ENCODE assay signal across 13 mouse cellular contexts in genomic region chr1:171419291-171419882, GRCm38 (mm10). TPM values are rescaled to one million over a fixed set of nuclear protein-coding genes. Genes with fewer than 3 reads are reported as not detected.
A peak's percentile ranks its signal among the peaks of the same experiment; 100 is the strongest.
DNase-seq lines count a peak whose midpoint lies in the region; ATAC-seq and TF ChIP-seq lines count a peak whose summit lies in the region.
"Had no signal": no experiment of that assay in that cellular context is flagged by ENCODE, and none has a peak within 500 bp of the region (broad histone marks: within the 10 kb centered on the region; RNA-seq: fewer than 3 reads in every experiment).

No protein-coding gene starts in this region.

- no peak overlapping the region for H3K4me2 ChIP-seq in lung, embryonic 15.5 days
- H3K4me2 ChIP-seq in forebrain, embryonic 15.5 days (replicated peaks) = no peak overlapping the region
- no peak overlapping the region for H3K4me2 ChIP-seq in midbrain, embryonic 13.5 days (replicated peaks)
- H3K4me2 ChIP-seq in stomach, postnatal 0 days (replicated peaks; ENCODE audit: low read depth) = no peak overlapping the region
- H3K4me2 ChIP-seq: heart, embryonic 13.5 days had no signal

- no peak for TF ChIP-seq CTCF in stomach, postnatal 0 days (IDR thresholded peaks at IDR 0.05; ENCODE audit: low read depth)

- no peaks in the 10 kb centered on the region for H3K9me3 ChIP-seq in lung, embryonic 15.5 days
- H3K9me3 ChIP-seq in forebrain, embryonic 15.5 days = no peaks in the 10 kb centered on the region
- no peaks in the 10 kb centered on the region for H3K9me3 ChIP-seq in midbrain, embryonic 13.5 days
- H3K9me3 ChIP-seq in stomach, postnatal 0 days (ENCODE audit: control insufficient read depth, low read length) = no peaks in the 10 kb centered on the region
- H3K9me3 ChIP-seq: heart, embryonic 13.5 days had no signal

- peak overlapping the region; percentile 77 for H3K27ac ChIP-seq in lung, embryonic 15.5 days
- no peak overlapping the region for H3K27ac ChIP-seq in forebrain, embryonic 15.5 days (replicated peaks)
- peak overlapping the region; percentile 63 for H3K27ac ChIP-seq in midbrain, embryonic 13.5 days
- no peak overlapping the region for H3K27ac ChIP-seq in stomach, postnatal 0 days (replicated peaks)
- H3K27ac ChIP-seq: heart, embryonic 13.5 days; macrophage had no signal

- H3K9ac ChIP-seq in lung, embryonic 15.5 days = no peak overlapping the region
- H3K9ac ChIP-seq in forebrain, embryonic 15.5 days (replicated peaks) = no peak overlapping the region
- H3K9ac ChIP-seq in midbrain, embryonic 13.5 days (replicated peaks) = no peak overlapping the region
- no peak overlapping the region for H3K9ac ChIP-seq in stomach, postnatal 0 days (ENCODE audit: low read length)
- H3K9ac ChIP-seq: heart, embryonic 13.5 days had no signal

- peaks cover 49% of the 10 kb centered on the region for H3K36me3 ChIP-seq in lung, embryonic 15.5 days
- H3K36me3 ChIP-seq in forebrain, embryonic 15.5 days = peaks cover 52% of the 10 kb centered on the region
- peaks cover 69% of the 10 kb centered on the region for H3K36me3 ChIP-seq in midbrain, embryonic 13.5 days
- H3K36me3 ChIP-seq in stomach, postnatal 0 days (ENCODE audit: control insufficient read depth, insufficient read depth, low read length) = peaks cover 15% of the 10 kb centered on the region

- H3K4me1 ChIP-seq in lung, embryonic 15.5 days = peaks cover 15% of the 10 kb centered on the region
- H3K4me1 ChIP-seq in forebrain, embryonic 15.5 days = peaks cover 2% of the 10 kb centered on the region
- peaks cover 22% of the 10 kb centered on the region for H3K4me1 ChIP-seq in midbrain, embryonic 13.5 days (replicated peaks)
- H3K4me1 ChIP-seq in stomach, postnatal 0 days (replicated peaks; ENCODE audit: control insufficient read depth, insufficient read depth) = no peaks in the 10 kb centered on the region

- no peaks in the 10 kb centered on the region for H3K27me3 ChIP-seq in lung, embryonic 15.5 days
- no peaks in the 10 kb centered on the region for H3K27me3 ChIP-seq in forebrain, embryonic 15.5 days
- H3K27me3 ChIP-seq in midbrain, embryonic 13.5 days = no peaks in the 10 kb centered on the region
- no peaks in the 10 kb centered on the region for H3K27me3 ChIP-seq in stomach, postnatal 0 days (ENCODE audit: control insufficient read depth, insufficient read depth, low read length)
- H3K27me3 ChIP-seq: heart, embryonic 13.5 days had no signal

- peak; percentile 45; the same call in 1 of the 2 replicates for ATAC-seq in lung, embryonic 15.5 days (ENCODE audit: borderline replicate concordance, extremely low read depth, low FRiP score, low TSS enrichment)
- ATAC-seq in forebrain, embryonic 15.5 days (replicated peaks) = 0 out of 2 replicates have a peak, but pooled peaks have one; percentile 36
- ATAC-seq in midbrain, embryonic 13.5 days = peak; percentile 77
- peak; percentile 25; the same call in 1 of the 2 replicates for ATAC-seq in stomach, postnatal 0 days (ENCODE audit: low FRiP score, low TSS enrichment)
- ATAC-seq: CD4-positive, CD25-positive, alpha-beta regulatory T cell, adult 4 months had no signal

- H3K4me3 ChIP-seq in lung, embryonic 15.5 days = no peak overlapping the region
- H3K4me3 ChIP-seq in forebrain, embryonic 15.5 days = no peak overlapping the region
- no peak overlapping the region for H3K4me3 ChIP-seq in midbrain, embryonic 13.5 days (replicated peaks)
- no peak overlapping the region for H3K4me3 ChIP-seq in stomach, postnatal 0 days (ENCODE audit: low read depth, low read length)
- H3K4me3 ChIP-seq: heart, embryonic 13.5 days had no signal

- DNase-seq in lung, postnatal 10 days = no peak
- no peak for DNase-seq in stomach, postnatal 0 days (ENCODE audit: low spot score)
- DNase-seq in yolk sac, embryonic 10.5 days (ENCODE audit: low spot score) = no peak
- no peak for DNase-seq in urinary bladder, adult 18-20 months (ENCODE audit: low spot score in 2 of 2)
- DNase-seq: adrenal gland, postnatal 25 days; cerebellum, adult 11 months; thymus, adult 18-20 months had no signal

- WGBS in lung, embryonic 15.5 days = 52% methylated on average over 12 of the region's 12 CpGs
- WGBS in forebrain, embryonic 15.5 days = 56% methylated on average over 12 of the region's 12 CpGs
- 43% methylated on average over 12 of the region's 12 CpGs for WGBS in midbrain, embryonic 13.5 days
- 49% methylated on average over 12 of the region's 12 CpGs for WGBS in stomach, postnatal 0 days

- no peak for TF ChIP-seq EP300 in stomach, postnatal 0 days (optimal IDR thresholded peaks at IDR 0.05)

RNA-seq across cellular contexts. Expression of gene Tstd1, which starts 0.7 kb away (rescaled TPM):
- polyA plus RNA-seq in lung, embryonic 15.5 days (2015; fragmentation: Nextera tagmentation; extraction: Ambion mirVana) = 6.4 and 7.5 TPM in 2 replicates
- polyA plus RNA-seq in forebrain, embryonic 15.5 days (2015; fragmentation: Nextera tagmentation; extraction: Ambion mirVana) = 12.3 and 13.0 TPM in 2 replicates
- polyA plus RNA-seq in midbrain, embryonic 13.5 days (2015; fragmentation: Nextera tagmentation; extraction: Ambion mirVana) = 11.7 and 13.3 TPM in 2 replicates
- polyA plus RNA-seq in stomach, postnatal 0 days (2015; fragmentation: Nextera tagmentation; extraction: Ambion mirVana) = 3.7 and 3.8 TPM in 2 replicates
- polyA plus RNA-seq: macrophage had no signal

RNA-seq across cellular contexts. Expression of gene Usf1, which starts 8.3 kb away (rescaled TPM):
- 72.9 and 85.7 TPM in 2 replicates for polyA plus RNA-seq in lung, embryonic 15.5 days (2015; fragmentation: Nextera tagmentation; extraction: Ambion mirVana)
- 229 and 235 TPM in 2 replicates for polyA plus RNA-seq in forebrain, embryonic 15.5 days (2015; fragmentation: Nextera tagmentation; extraction: Ambion mirVana)
- polyA plus RNA-seq in midbrain, embryonic 13.5 days (2015; fragmentation: Nextera tagmentation; extraction: Ambion mirVana) = 237 and 239 TPM in 2 replicates
- polyA plus RNA-seq in stomach, postnatal 0 days (2015; fragmentation: Nextera tagmentation; extraction: Ambion mirVana) = 39.1 and 41.6 TPM in 2 replicates

RNA-seq across cellular contexts. Expression of gene F11r, which starts 17.9 kb away (rescaled TPM):
- polyA plus RNA-seq in lung, embryonic 15.5 days (2015; fragmentation: Nextera tagmentation; extraction: Ambion mirVana) = 102 and 115 TPM in 2 replicates
- 9.6 and 10.1 TPM in 2 replicates for polyA plus RNA-seq in forebrain, embryonic 15.5 days (2015; fragmentation: Nextera tagmentation; extraction: Ambion mirVana)
- polyA plus RNA-seq in midbrain, embryonic 13.5 days (2015; fragmentation: Nextera tagmentation; extraction: Ambion mirVana) = 8.3 and 9.7 TPM in 2 replicates
- polyA plus RNA-seq in stomach, postnatal 0 days (2015; fragmentation: Nextera tagmentation; extraction: Ambion mirVana) = 95.8 and 113 TPM in 2 replicates

RNA-seq across cellular contexts. Expression of gene Arhgap30, which starts 30.6 kb away (rescaled TPM):
- polyA plus RNA-seq in lung, embryonic 15.5 days (2015; fragmentation: Nextera tagmentation; extraction: Ambion mirVana) = 2.2 and 3.4 TPM in 2 replicates
- 0.61 and 0.71 TPM in 2 replicates for polyA plus RNA-seq in forebrain, embryonic 15.5 days (2015; fragmentation: Nextera tagmentation; extraction: Ambion mirVana)
- polyA plus RNA-seq in midbrain, embryonic 13.5 days (2015; fragmentation: Nextera tagmentation; extraction: Ambion mirVana) = 0.63 TPM in 2 replicates
- polyA plus RNA-seq in stomach, postnatal 0 days (2015; fragmentation: Nextera tagmentation; extraction: Ambion mirVana) = 1.1 and 1.2 TPM in 2 replicates

RNA-seq across cellular contexts. Expression of gene Nectin4, which starts 49.5 kb away (rescaled TPM):
- polyA plus RNA-seq in lung, embryonic 15.5 days (2015; fragmentation: Nextera tagmentation; extraction: Ambion mirVana) = 5.1 and 7.3 TPM in 2 replicates
- 0.49 and 0.74 TPM in 2 replicates for polyA plus RNA-seq in forebrain, embryonic 15.5 days (2015; fragmentation: Nextera tagmentation; extraction: Ambion mirVana)
- polyA plus RNA-seq in midbrain, embryonic 13.5 days (2015; fragmentation: Nextera tagmentation; extraction: Ambion mirVana) = 0.70 and 0.97 TPM in 2 replicates
- 45.5 and 48.2 TPM in 2 replicates for polyA plus RNA-seq in stomach, postnatal 0 days (2015; fragmentation: Nextera tagmentation; extraction: Ambion mirVana)

Comparison
In these comparisons a context has a peak if more than half of its experiments do, and no peak if none do; other contexts are left out.
1. ATAC-seq: peak in every context shown above with its lines; median percentile 77 in midbrain, embryonic 13.5 days; 45 in lung, embryonic 15.5 days; 36 in forebrain, embryonic 15.5 days; 25 in stomach, postnatal 0 days.
2. H3K27ac ChIP-seq: peak in lung, embryonic 15.5 days (single experiment) and midbrain, embryonic 13.5 days (single experiment); none in forebrain, embryonic 15.5 days (single experiment) and stomach, postnatal 0 days (single experiment).